Mouse (Mus musculus): ENCODE measurements around the gene Jak1.

- TF ChIP-seq CTCF (IDR thresholded peaks at IDR 0.05 in 2 of 3, conservative IDR thresholded peaks at IDR 0.05 in 1 of 3; ENCODE audit: control insufficient read depth in 1 of 3, insufficient read depth in 1 of 3, low read depth in 2 of 3, low read length in 3 of 3, poor library complexity in 1 of 3, severe bottlenecking in 1 of 3): no peak
- no peak for TF ChIP-seq ZC3H11A (IDR thresholded peaks at IDR 0.05; ENCODE audit: low read depth, low read length)
- TF ChIP-seq POLR2A (IDR thresholded peaks at IDR 0.05; ENCODE audit: control insufficient read depth in 1 of 2, insufficient read depth in 1 of 2, low read depth in 1 of 2, low read length in 2 of 2, poor library complexity in 1 of 2): no peak
- no peak for TF ChIP-seq GATA1 (IDR thresholded peaks at IDR 0.05; ENCODE audit: low read depth, low read length)
- no peak for TF ChIP-seq MAX (IDR thresholded peaks at IDR 0.05; ENCODE audit: low read length)
Observed at GRCm38 (mm10) chr4:101249977-101250743, 14.9 kb downstream of the Jak1 start.
